Mouse (Mus musculus) layer of hippocampus, adult 2 months (tissue): ENCODE data around the gene Jade3. TPM values are rescaled to one million over a fixed set of nuclear protein-coding genes. Genes with fewer than 3 reads are reported as not detected.
A peak's percentile ranks its signal among the peaks of the same experiment; 100 is the strongest.
"Not testable (repeated sequence)": the region's sequence is repeated elsewhere in the genome, so short reads cannot be mapped to it uniquely, and the experiment has no call there.

Experiments used
- DNase-seq, 2 experiments: peaks; one replicate each; pipeline ENCODE4 v3.0.0; 2022; ENCODE audit warnings: low spot score in 2 of 2
- H3K27ac ChIP-seq: fragments of 200-600 bp; 2 replicates; pipeline ENCODE4 v1.8.1; 2022
- H3K4me3 ChIP-seq: fragments of 200-600 bp; 2 replicates; pipeline ENCODE4 v1.8.1; 2022; ENCODE audit warnings: mild to moderate bottlenecking
- CTCF ChIP-seq: fragments of 200-600 bp; conservative IDR thresholded peaks from 2 replicates; pipeline ENCODE4 v1.8.1; 2022; ENCODE audit warnings: antibody characterized with exemption, mild to moderate bottlenecking, moderate library complexity
- long read RNA-seq, 2 experiments: library from polyadenylated mRNA; stranded (forward); transcript quantifications; one replicate each; pipeline ENCODE4 v2.0.0; 2021; ENCODE audit warnings: borderline mapping rate in 2 of 2
- total RNA-seq, 2 experiments: library from RNA; stranded (reverse); gene quantifications; 2 replicates each; pipeline ENCODE4 v1.2.3; 2021

Jade3 gene
- total RNA-seq: 1 to 10 TPM; 7.2 to 7.6 TPM
- long read RNA-seq, experiment 1: 0 reads
- long read RNA-seq, experiment 2, partial matches to known transcripts: 1 of 4 reads
- long read RNA-seq, experiment 2, other reads (novel, unspliced or antisense): 3 of 4 reads

GRCm38 (mm10) chrX:20425140-20425838 is at the start of gene Jade3:
Jade3 (plus strand) TSS chrX:20425688.
- TF ChIP-seq CTCF: no peak
- peak within 1 kb of the TSS; percentile 87 for H3K27ac ChIP-seq
- peak; percentile 36 to 48 for DNase-seq
- H3K4me3 ChIP-seq: peak within 1 kb of the TSS; percentile 69

DNA sequence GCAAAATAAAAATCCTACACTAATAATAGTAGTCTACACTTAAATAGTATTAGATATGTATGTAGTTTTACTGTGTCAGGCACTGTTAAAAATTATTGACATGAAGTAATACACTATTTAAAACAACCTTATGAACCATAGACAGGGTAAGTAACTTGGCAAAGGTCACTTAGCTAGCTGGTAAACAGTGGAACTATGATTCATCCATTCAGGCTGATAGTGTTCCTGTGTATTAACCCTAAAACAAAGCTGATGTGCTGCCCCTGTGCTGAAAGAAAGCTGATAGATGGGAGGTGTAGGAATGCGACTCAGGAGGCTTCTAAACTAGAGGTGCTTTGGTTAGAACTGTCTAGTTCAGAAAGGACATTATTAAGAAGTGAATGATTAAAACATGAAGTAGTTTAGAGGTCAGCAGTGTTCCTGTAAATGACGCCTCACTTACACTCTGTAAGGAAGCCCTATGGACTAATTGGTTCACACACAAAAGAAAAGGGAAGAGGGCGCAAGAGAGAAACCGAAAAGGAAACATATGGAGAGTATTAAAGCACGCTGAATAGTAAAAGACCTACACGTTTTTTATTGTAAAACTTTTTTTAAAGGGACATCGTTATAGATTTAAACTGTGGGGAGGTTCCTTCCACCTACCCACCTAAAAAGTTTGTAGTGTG is 46.0 kb upstream of the Jade3 start:
- Histone ChIP-seq H3K4me3 (no peak overlapping the region), H3K27ac (no peak overlapping the region)
- no peak for DNase-seq
- TF ChIP-seq CTCF: no peak

DNA sequence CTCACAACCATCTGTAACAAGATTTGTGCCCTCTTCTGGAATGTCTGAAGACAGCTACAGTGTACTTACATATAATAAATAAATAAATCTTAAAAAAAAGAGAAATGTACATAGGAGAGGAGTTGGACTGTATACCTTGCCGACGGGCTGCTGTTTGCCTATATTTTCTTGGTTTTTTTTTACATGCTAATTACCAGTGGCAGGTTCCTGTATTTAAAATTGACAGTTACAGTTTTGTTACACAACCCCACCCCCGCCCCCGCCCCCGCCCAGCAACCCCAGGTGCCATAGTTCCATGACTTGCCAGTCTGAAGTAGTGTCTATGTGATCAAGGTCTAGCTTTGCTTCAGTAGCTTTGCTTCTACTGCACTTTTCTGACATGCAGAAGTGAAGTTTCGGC is 43.2 kb upstream of the Jade3 start:
- no peak overlapping the region for H3K4me3 ChIP-seq

DNA sequence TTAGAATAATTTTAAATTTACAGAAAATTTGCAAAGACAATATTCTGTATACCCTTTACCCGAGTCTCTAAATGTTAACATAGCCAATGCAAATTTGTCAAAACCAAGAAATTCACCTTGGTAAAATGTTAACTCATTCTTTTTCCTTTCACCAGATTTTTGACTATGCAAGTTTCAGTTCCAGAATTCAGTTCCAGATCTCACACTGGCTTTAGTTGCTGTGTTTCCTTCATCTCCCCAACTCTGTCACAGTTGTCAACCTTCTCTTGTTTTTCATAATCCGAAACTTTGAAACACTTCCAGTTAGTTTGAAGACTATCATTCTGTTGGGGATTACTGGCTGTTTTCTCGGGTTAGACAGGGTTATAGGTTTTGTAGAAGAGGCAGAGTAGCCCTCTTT is 38.5 kb upstream of the Jade3 start:
- no peak overlapping the region for H3K4me3 ChIP-seq
- no peak for DNase-seq
- no peak overlapping the region for H3K27ac ChIP-seq
- TF ChIP-seq CTCF: no peak

More for the DNA sequence above, 43.2 kb upstream of the Jade3 start:
- no peak overlapping the region for H3K27ac ChIP-seq
- no peak for TF ChIP-seq CTCF
- no peak for DNase-seq

DNA sequence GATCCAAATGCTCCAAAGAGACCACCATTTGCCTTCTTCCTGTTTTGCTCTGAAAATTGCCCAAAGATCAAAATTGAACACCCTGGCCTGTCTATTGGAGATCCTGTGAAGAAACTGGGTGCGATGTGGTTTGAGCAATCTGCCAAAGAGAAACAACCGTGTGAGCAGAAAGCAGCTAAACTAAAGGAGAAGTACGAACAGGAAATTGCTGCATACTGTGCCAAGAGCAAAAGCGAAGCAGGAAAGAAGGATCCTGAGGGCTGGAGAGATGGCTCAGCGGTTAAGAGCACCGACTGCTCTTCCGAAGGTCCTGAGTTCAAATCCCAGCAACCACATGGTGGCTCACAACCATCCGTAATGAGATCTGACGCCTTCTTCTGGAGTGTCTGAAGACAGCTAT is 33.5 kb upstream of the Jade3 start:
- DNase-seq, H3K4me3 ChIP-seq, H3K27ac ChIP-seq: not testable (repeated sequence)

DNA sequence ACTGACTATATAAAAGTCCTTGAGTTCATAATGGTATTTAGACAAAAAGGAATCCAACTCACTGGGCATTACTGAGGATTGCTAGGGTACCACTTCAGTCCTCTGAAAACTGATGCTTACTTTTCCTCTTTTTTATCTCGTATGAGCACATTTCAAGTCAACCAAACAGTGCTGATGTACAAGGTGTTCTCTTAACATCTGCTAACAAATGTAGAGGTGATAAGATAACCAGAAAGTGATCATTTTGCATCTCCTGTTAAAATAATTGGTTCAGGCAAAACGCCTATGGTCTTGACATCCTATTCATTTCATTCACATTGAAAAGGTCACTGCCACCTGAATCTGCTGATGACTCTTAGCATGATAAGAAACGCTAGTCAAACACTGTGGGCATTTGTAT is 32.5 kb upstream of the Jade3 start:
- DNase-seq: no peak
- no peak overlapping the region for H3K27ac ChIP-seq
- TF ChIP-seq CTCF: no peak
- no peak overlapping the region for H3K4me3 ChIP-seq

- no peak for DNase-seq
- peak; percentile 49 for TF ChIP-seq CTCF
- Histone ChIP-seq H3K27ac (no peak overlapping the region), H3K4me3 (no peak overlapping the region)
Measured at GRCm38 (mm10) chrX:20404068-20404467, 21.4 kb upstream of the Jade3 start.

DNA sequence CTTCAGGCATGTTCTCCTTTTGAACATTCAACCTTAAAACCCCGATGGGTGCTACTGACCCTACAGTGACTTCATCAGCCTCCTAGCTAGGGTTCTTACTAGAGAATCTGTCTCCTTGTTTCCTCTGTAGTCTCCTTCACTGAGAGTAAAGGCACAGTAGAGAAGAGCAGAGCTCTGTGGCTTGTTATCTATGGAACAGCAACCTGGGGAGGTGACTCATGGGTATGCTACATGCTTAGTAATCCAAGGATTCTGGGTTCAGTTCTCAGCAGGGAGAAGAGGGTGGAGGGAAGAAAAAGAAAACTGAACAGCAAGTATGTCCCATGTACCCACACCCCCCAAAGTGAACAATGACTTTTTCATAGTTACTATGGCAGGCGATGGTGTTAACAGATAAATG is 18.6 kb upstream of the Jade3 start:
- no peak for TF ChIP-seq CTCF
- H3K27ac ChIP-seq: no peak overlapping the region
- DNase-seq: no peak
- H3K4me3 ChIP-seq: no peak overlapping the region

DNA sequence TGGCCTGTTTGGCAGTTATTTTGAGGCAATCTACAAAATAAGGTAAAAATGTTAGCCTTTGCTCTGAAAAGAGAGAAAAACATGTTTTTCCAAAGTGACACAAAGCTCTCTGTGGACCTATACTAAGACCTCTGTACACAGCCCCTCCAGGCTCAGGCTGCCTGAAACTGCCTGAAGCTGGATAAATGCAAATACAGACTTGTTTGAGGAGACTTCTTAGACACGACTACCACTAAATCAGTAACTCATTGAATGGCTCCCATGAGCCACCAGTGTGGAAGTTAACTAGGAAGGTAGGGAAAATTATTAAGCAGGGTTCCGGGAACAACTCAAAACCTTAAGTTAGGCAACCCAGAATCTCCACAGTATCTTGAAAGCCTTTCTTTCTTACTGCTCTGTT is 17.8 kb upstream of the Jade3 start:
- Histone ChIP-seq H3K4me3 (no peak overlapping the region), H3K27ac (no peak overlapping the region)
- no peak for TF ChIP-seq CTCF
- DNase-seq: no peak

DNA sequence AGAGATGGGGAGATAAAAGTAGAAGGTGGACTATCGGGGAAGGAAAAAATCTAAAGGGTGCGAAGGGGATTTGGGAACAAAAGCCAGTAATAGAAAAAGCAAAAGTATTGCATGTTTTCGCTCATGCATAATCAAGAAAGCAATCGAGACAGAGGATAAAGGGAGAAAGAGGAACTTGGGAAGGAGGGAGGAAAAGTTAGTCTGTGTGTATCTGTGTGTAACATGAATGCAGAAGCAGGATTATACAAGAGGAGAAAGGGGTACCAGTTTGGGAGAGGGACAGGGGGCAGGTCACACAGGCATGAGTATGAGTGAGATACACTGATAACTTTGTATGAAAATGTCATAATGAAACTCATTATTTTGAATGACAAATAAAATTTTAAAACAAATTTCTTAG is 14.1 kb upstream of the Jade3 start:
- DNase-seq: no peak
- no peak for TF ChIP-seq CTCF
- Histone ChIP-seq H3K4me3 (no peak overlapping the region), H3K27ac (no peak overlapping the region)

GRCm38 (mm10) chrX:20412221-20412620 is 13.3 kb upstream of the Jade3 start:
- no peak overlapping the region for H3K27ac ChIP-seq
- no peak overlapping the region for H3K4me3 ChIP-seq
- DNase-seq: no peak
- TF ChIP-seq CTCF: no peak

DNA sequence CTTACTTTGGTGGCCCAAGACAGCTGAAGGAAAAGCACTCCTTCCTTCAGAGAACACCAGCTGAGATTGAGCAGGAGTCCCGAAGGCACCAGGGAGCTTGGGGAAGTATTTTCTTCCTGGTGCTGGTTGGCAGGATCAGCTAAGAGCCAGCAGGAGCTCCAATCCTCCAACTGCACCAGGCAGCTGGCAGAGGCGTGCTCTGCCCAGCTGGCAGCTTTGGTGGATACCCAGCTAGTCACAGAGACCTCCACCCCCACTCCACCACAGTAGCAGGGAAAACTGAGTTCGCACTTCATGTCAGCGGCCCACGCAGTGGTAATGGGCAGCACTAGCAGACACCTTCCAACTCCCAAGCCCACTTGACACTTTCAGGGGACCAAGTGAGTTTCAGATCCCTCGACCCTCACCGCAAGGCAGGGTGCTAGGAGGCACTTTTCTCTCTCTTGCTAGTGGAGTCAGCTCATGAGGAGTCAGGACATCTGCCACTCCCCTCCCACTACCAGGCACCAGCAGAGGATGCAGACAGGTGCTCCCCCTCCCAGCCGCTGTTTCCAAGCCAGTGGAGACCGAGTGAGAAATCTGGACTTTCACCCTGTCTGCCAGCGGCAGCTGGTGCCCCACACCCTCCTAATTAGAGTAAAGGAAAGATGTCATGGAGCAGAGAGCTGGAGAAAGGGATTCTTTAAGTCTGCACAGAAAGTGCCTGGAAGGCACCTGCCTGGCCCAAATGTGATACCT is 10.4 kb upstream of the Jade3 start:
- H3K27ac ChIP-seq: no peak overlapping the region
- peak; percentile 44 to 56 for DNase-seq
- H3K4me3 ChIP-seq: no peak overlapping the region
- no peak for TF ChIP-seq CTCF

GRCm38 (mm10) chrX:20418461-20418860 is 7.0 kb upstream of the Jade3 start:
- DNase-seq: no peak
- H3K27ac ChIP-seq: no peak overlapping the region
- TF ChIP-seq CTCF: no peak
- no peak overlapping the region for H3K4me3 ChIP-seq
